Mouse (Mus musculus) CH12.LX (cell line): Measurements from ENCODE around the gene Hcfc2. TPM values are rescaled to one million over a fixed set of nuclear protein-coding genes. Genes with fewer than 3 reads are reported as not detected.
A peak's percentile ranks its signal among the peaks of the same experiment; 100 is the strongest.

Experiments used
- DNase-seq: peaks from one replicate; pipeline ENCODE4 v3.0.0-alpha.2; 2013; ENCODE audit errors: extremely low read depth
- H3K27ac ChIP-seq: 2 replicates; pipeline ENCODE4 v1.5.1; 2012; ENCODE audit warnings: low read depth, mild to moderate bottlenecking, control low read depth, moderate library complexity; ENCODE audit not compliant: insufficient read depth
- H3K27me3 ChIP-seq: replicated peaks from 2 replicates; pipeline ENCODE3; 2012; ENCODE audit warnings: inconsistent platforms
- H3K36me3 ChIP-seq, 2 experiments: replicated peaks in 1 of 2; 2 replicates each; pipeline versions ENCODE3 to v1.6.1; 2012; ENCODE audit warnings: inconsistent platforms in 1 of 2, low read length in 1 of 2, mild to moderate bottlenecking in 1 of 2, mixed read lengths in 1 of 2, moderate library complexity in 1 of 2; ENCODE audit not compliant: control insufficient read depth in 1 of 2, insufficient read depth in 1 of 2
- H3K4me1 ChIP-seq, 2 experiments: 2 replicates each; pipeline ENCODE4 v1.6.1; 2012; ENCODE audit warnings: inconsistent platforms in 1 of 2, moderate library complexity in 1 of 2; ENCODE audit not compliant: insufficient read depth in 2 of 2, control insufficient read depth in 1 of 2
- H3K4me2 ChIP-seq: 2 replicates; pipeline ENCODE4 v1.6.1; 2012; ENCODE audit warnings: low read depth, mild to moderate bottlenecking, control low read depth; ENCODE audit not compliant: poor library complexity, insufficient read depth, severe bottlenecking
- H3K4me3 ChIP-seq, 3 experiments: fragments of 150-350 bp in 1 of 3; sonication (generic) in 1 of 3; replicated peaks in 1 of 3; 2 replicates each; pipeline versions ENCODE3 to v1.5.1; 2011 to 2012; ENCODE audit warnings: low read depth in 2 of 3, low read length in 2 of 3, mild to moderate bottlenecking in 2 of 3, moderate library complexity in 2 of 3, control low read depth in 1 of 3, improper control_type of control experiment in 1 of 3, inconsistent platforms in 1 of 3, mixed read lengths in 1 of 3; ENCODE audit not compliant: poor library complexity in 1 of 3
- H3K79me2 ChIP-seq: replicated peaks from 2 replicates; pipeline ENCODE4 v1.6.1; 2012; ENCODE audit warnings: mild to moderate bottlenecking, moderate library complexity; ENCODE audit not compliant: control insufficient read depth, poor library complexity, insufficient read depth, severe bottlenecking; ENCODE audit errors: extremely low read depth
- H3K9ac ChIP-seq: 2 replicates; pipeline ENCODE4 v1.6.1; 2012; ENCODE audit warnings: low read depth, mild to moderate bottlenecking, control low read depth, moderate library complexity; ENCODE audit not compliant: insufficient read depth
- H3K9me3 ChIP-seq: replicated peaks from 2 replicates; pipeline ENCODE3; 2012; ENCODE audit warnings: low read length, inconsistent platforms, mixed read lengths
- BHLHE40 ChIP-seq: IDR thresholded peaks from 2 replicates; pipeline ENCODE4 v1.6.1; 2011; ENCODE audit warnings: mild to moderate bottlenecking, low read depth, low read length, improper control_type of control experiment
- CHD1 ChIP-seq: IDR thresholded peaks from 2 replicates; pipeline ENCODE4 v1.6.1; 2012; ENCODE audit warnings: low read depth, low read length, improper control_type of control experiment, inconsistent platforms
- CHD2 ChIP-seq: IDR thresholded peaks from 2 replicates; pipeline ENCODE4 v1.6.1; 2011; ENCODE audit warnings: low read length, improper control_type of control experiment
- CTCF ChIP-seq, 2 experiments: IDR thresholded peaks in 1 of 2; conservative IDR thresholded peaks in 1 of 2; 2 replicates each; pipeline ENCODE4 v1.5.1; 2011 to 2012; ENCODE audit warnings: low read depth in 2 of 2, low read length in 2 of 2, improper control_type of control experiment in 1 of 2, inconsistent platforms in 1 of 2, mild to moderate bottlenecking in 1 of 2, moderate library complexity in 1 of 2
- E2F4 ChIP-seq: IDR thresholded peaks from 2 replicates; pipeline ENCODE4 v1.6.1; 2011; ENCODE audit warnings: low read depth, low read length, improper control_type of control experiment; ENCODE audit not compliant: insufficient replicate concordance
- ELF1 ChIP-seq: IDR thresholded peaks from 2 replicates; pipeline ENCODE4 v1.6.1; 2014; ENCODE audit warnings: low read depth, mild to moderate bottlenecking, inconsistent platforms, low read length, improper control_type of control experiment
- EP300 ChIP-seq: IDR thresholded peaks from 2 replicates; pipeline ENCODE4 v1.6.1; 2011; ENCODE audit warnings: low read length, improper control_type of control experiment
- ETS1 ChIP-seq: conservative IDR thresholded peaks from 2 replicates; pipeline ENCODE4 v1.6.1; 2012; ENCODE audit warnings: low read depth, mild to moderate bottlenecking, inconsistent platforms, low read length, improper control_type of control experiment, moderate library complexity
- GABPA ChIP-seq: IDR thresholded peaks from 2 replicates; pipeline ENCODE4 v1.6.1; 2012; ENCODE audit warnings: low read depth, low read length, improper control_type of control experiment, inconsistent platforms; ENCODE audit not compliant: insufficient replicate concordance
- HCFC1 ChIP-seq: IDR thresholded peaks from 2 replicates; pipeline ENCODE4 v1.6.1; 2012; ENCODE audit warnings: low read depth, mild to moderate bottlenecking, inconsistent platforms, low read length, improper control_type of control experiment
- IRF4 ChIP-seq: IDR thresholded peaks from 2 replicates; pipeline ENCODE4 v1.6.1; 2014; ENCODE audit warnings: low read depth, mild to moderate bottlenecking, inconsistent platforms, low read length, improper control_type of control experiment
- JUN ChIP-seq: IDR thresholded peaks from 2 replicates; pipeline ENCODE4 v1.6.1; 2011; ENCODE audit warnings: low read depth, mild to moderate bottlenecking, low read length, improper control_type of control experiment, moderate library complexity; ENCODE audit not compliant: insufficient read depth
- JUND ChIP-seq: conservative IDR thresholded peaks from 2 replicates; pipeline ENCODE4 v1.6.1; 2011; ENCODE audit warnings: low read depth, low read length, improper control_type of control experiment
- KAT2A ChIP-seq: IDR thresholded peaks from 2 replicates; pipeline ENCODE4 v1.6.1; 2012; ENCODE audit warnings: low read length, improper control_type of control experiment, inconsistent platforms; ENCODE audit not compliant: insufficient replicate concordance
- MAFK ChIP-seq: IDR thresholded peaks from 2 replicates; pipeline ENCODE4 v1.6.1; 2011; ENCODE audit warnings: low read length, improper control_type of control experiment; ENCODE audit not compliant: insufficient replicate concordance
- MAX ChIP-seq: IDR thresholded peaks from 2 replicates; pipeline ENCODE4 v1.6.1; 2011; ENCODE audit warnings: low read length, improper control_type of control experiment
- MAZ ChIP-seq: IDR thresholded peaks from 2 replicates; pipeline ENCODE4 v1.6.1; 2012; ENCODE audit warnings: low read depth, mild to moderate bottlenecking, inconsistent platforms, low read length, improper control_type of control experiment, moderate library complexity
- MEF2A ChIP-seq: IDR thresholded peaks from 2 replicates; pipeline ENCODE4 v1.6.1; 2014; ENCODE audit warnings: low read depth, mild to moderate bottlenecking, inconsistent platforms, low read length, improper control_type of control experiment, borderline replicate concordance
- MXI1 ChIP-seq: IDR thresholded peaks from 2 replicates; pipeline ENCODE4 v1.6.1; 2011; ENCODE audit warnings: mild to moderate bottlenecking, low read depth, low read length, improper control_type of control experiment
- MYC ChIP-seq: IDR thresholded peaks from 2 replicates; pipeline ENCODE4 v1.6.1; 2011; ENCODE audit warnings: low read depth, mild to moderate bottlenecking, improper control_type of control experiment, low read length
- NELFE ChIP-seq: IDR thresholded peaks from 2 replicates; pipeline ENCODE4 v1.6.1; 2011; ENCODE audit warnings: low read depth, low read length, improper control_type of control experiment
- NRF1 ChIP-seq: IDR thresholded peaks from 2 replicates; pipeline ENCODE4 v1.6.1; 2014; ENCODE audit warnings: low read depth, mild to moderate bottlenecking, inconsistent platforms, low read length, improper control_type of control experiment, moderate library complexity
- PAX5 ChIP-seq: IDR thresholded peaks from 2 replicates; pipeline ENCODE4 v1.6.1; 2012; ENCODE audit warnings: low read length, inconsistent platforms, mixed read lengths
- POLR2A ChIP-seq: IDR thresholded peaks from 2 replicates; pipeline ENCODE4 v1.6.1; 2011; ENCODE audit warnings: low read depth, mild to moderate bottlenecking, improper control_type of control experiment, low read length
- POLR2AphosphoS2 ChIP-seq: IDR thresholded peaks from 2 replicates; pipeline ENCODE4 v1.6.1; 2011; ENCODE audit warnings: low read depth, low read length, improper control_type of control experiment
- RAD21 ChIP-seq: IDR thresholded peaks from 2 replicates; pipeline ENCODE4 v1.6.1; 2011; ENCODE audit warnings: low read depth, mild to moderate bottlenecking, low read length, improper control_type of control experiment, moderate library complexity
- RCOR1 ChIP-seq: conservative IDR thresholded peaks from 2 replicates; pipeline ENCODE4 v1.6.1; 2012; ENCODE audit warnings: low read depth, mild to moderate bottlenecking, inconsistent platforms, low read length, improper control_type of control experiment
- SIN3A ChIP-seq: IDR thresholded peaks from 2 replicates; pipeline ENCODE4 v1.6.1; 2012; ENCODE audit warnings: low read length, improper control_type of control experiment, inconsistent platforms
- SMC3 ChIP-seq: IDR thresholded peaks from 2 replicates; pipeline ENCODE4 v1.6.1; 2011; ENCODE audit warnings: low read depth, low read length, improper control_type of control experiment
- TBP ChIP-seq: conservative IDR thresholded peaks from 2 replicates; pipeline ENCODE4 v1.6.1; 2011; ENCODE audit warnings: low read depth, low read length, improper control_type of control experiment
- TCF12 ChIP-seq: IDR thresholded peaks from 2 replicates; pipeline ENCODE4 v1.6.1; 2014; ENCODE audit warnings: low read depth, mild to moderate bottlenecking, inconsistent platforms, low read length, improper control_type of control experiment
- UBTF ChIP-seq: IDR thresholded peaks from 2 replicates; pipeline ENCODE4 v1.6.1; 2012; ENCODE audit warnings: low read depth, mild to moderate bottlenecking, inconsistent platforms, low read length, improper control_type of control experiment, moderate library complexity
- USF1 ChIP-seq: IDR thresholded peaks from 2 replicates; pipeline ENCODE4 v1.6.1; 2014; ENCODE audit warnings: low read depth, mild to moderate bottlenecking, inconsistent platforms, low read length, improper control_type of control experiment
- USF2 ChIP-seq: conservative IDR thresholded peaks from 2 replicates; pipeline ENCODE4 v1.6.1; 2011; ENCODE audit warnings: low read depth, low read length, improper control_type of control experiment
- ZC3H11A ChIP-seq: IDR thresholded peaks from 2 replicates; pipeline ENCODE4 v1.6.1; 2012; ENCODE audit warnings: low read depth, mild to moderate bottlenecking, inconsistent platforms, low read length, improper control_type of control experiment
- ZKSCAN1 ChIP-seq: IDR thresholded peaks from 2 replicates; pipeline ENCODE4 v1.6.1; 2012; ENCODE audit warnings: low read depth, inconsistent platforms, low read length, improper control_type of control experiment, borderline replicate concordance
- ZMIZ1 ChIP-seq: IDR thresholded peaks from 2 replicates; pipeline ENCODE4 v1.6.1; 2012; ENCODE audit warnings: low read depth, mild to moderate bottlenecking, inconsistent platforms, low read length, improper control_type of control experiment
- ZNF384 ChIP-seq: IDR thresholded peaks from 2 replicates; pipeline ENCODE4 v1.6.1; 2012; ENCODE audit warnings: low read depth, low read length, improper control_type of control experiment, inconsistent platforms
- dilution Hi-C: fragments of 300-500 bp; cut with MboI; formaldehyde crosslinking; loops from 2 replicates; pipeline ENCODE4 v1.14.3; 2020; ENCODE audit warnings: low sequenced_read_pairs; ENCODE audit not compliant: extremely low pct_unique_long_range_greater_than_20kb, extremely low pct_ligation_motif_present
- in situ Hi-C: fragments of 300-500 bp; cut with MboI; formaldehyde crosslinking; loops from 3 replicates; pipeline ENCODE4 v1.14.3; 2019; ENCODE audit warnings: low sequenced_read_pairs, low pct_ligation_motif_present, low pct_unique_long_range_greater_than_20kb, mixed read lengths
- polyA plus RNA-seq: library from polyadenylated mRNA; unstranded; fragments of >175 nt; gene quantifications from 2 replicates; pipeline ENCODE4 v1.2.1, GENCODE M21; 2012; ENCODE audit warnings: low read depth; ENCODE audit not compliant: insufficient read length
- total RNA-seq, 2 experiments: library from RNA; depleted of rRNA; stranded (reverse); fragments of 300-350 nt in 1 of 2; fragments of >200 nt in 1 of 2; gene quantifications; 2 replicates each; pipeline ENCODE4 v1.2.3; 2012 to 2014

Gene Hcfc2
- total and polyA plus RNA-seq, 3 experiments: 10.5 to 13.0 (median 12.3) TPM

DNA sequence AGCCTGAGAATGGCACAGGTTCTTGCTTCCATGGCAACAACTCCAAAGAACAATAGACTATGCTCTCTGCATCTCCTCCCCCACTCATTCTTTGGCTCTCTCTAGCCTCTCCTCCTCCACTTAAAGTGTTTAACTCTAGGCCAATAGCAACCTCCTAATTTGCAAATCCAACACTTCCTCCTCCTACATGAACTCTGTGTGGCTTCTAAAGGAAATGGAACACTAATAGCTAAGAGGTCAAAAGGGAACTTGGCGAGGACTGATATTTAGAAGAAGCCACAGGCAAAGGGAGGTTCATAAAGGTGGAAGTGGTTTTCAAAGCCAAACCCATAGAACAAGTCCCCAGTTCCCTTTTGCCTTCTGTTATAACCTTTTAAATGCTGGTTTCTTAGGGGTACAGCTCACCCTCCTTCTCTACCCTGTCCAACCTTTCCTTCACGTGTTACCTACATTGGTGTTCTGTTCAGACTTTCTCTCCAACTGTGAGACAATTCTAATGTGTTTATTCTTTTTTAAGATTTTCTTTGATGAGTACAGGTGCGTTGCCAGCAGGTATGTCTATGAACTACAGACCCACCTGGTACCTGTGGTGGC lies 1.4 kb downstream of the Hcfc2 start:
- DNase-seq: peak; percentile 85
- H3K79me2 ChIP-seq: no peaks in the 10 kb centered on the region; the same call in 1 of the 2 replicates
- H3K4me1 ChIP-seq: peaks cover 11 to 33% of the 10 kb centered on the region in 2 experiments
- H3K9ac ChIP-seq: no peak overlapping the region
- in situ Hi-C loops: no loop called here
- H3K27me3 ChIP-seq: no peaks in the 10 kb centered on the region
- TF ChIP-seq JUN (no peak), JUND (0 out of 2 replicates have a peak, but pooled peaks have one; percentile 8), SMC3 (no peak), IRF4 (no peak), BHLHE40 (peak; percentile 27; the same call in 1 of the 2 replicates), RCOR1 (no peak), SIN3A (no peak), NELFE (no peak), TBP (0 out of 2 replicates have a peak, but pooled peaks have one; percentile 56), CHD2 (peak; percentile 52; the same call in 1 of the 2 replicates), RAD21 (no peak), ZMIZ1 (no peak), GABPA (no peak), UBTF (no peak), KAT2A (no peak), E2F4 (no peak), POLR2A (peak; percentile 16; the same call in 1 of the 2 replicates), TCF12 (0 out of 2 replicates have a peak, but pooled peaks have one; percentile 25), PAX5 (no peak), USF2 (no peak), MXI1 (no peak), MAFK (no peak), MAX (no peak), CHD1 (no peak), ETS1 (no peak; the same call in 1 of the 2 replicates), NRF1 (no peak), ELF1 (no peak), MYC (no peak), MEF2A (no peak), USF1 (no peak), ZKSCAN1 (no peak), ZC3H11A (no peak), HCFC1 (no peak), EP300 (peak; percentile 54), ZNF384 (no peak), POLR2AphosphoS2 (no peak), CTCF (conservative IDR thresholded peaks at IDR 0.05 in 1 of 2, IDR thresholded peaks at IDR 0.05 in 1 of 2; ENCODE audit: low read depth in 2 of 2, low read length in 2 of 2) (no peak), MAZ (no peak)
- peaks cover 0 to 8% of the 10 kb centered on the region in 2 experiments for H3K36me3 ChIP-seq
- H3K9me3 ChIP-seq: no peaks in the 10 kb centered on the region
- H3K4me3 ChIP-seq: no peak overlapping the region
- peak overlapping the region; percentile 11; the same call in 1 of the 2 replicates for H3K27ac ChIP-seq
- peak overlapping the region; percentile 50 for H3K4me2 ChIP-seq
- dilution Hi-C loops: no loop called here
